Mouse (Mus musculus) ES-Bruce4 (cell line): ENCODE measurements around the gene Rbp4. TPM values are rescaled to one million over a fixed set of nuclear protein-coding genes. Genes with fewer than 3 reads are reported as not detected.

Experiments used
- H3K27ac ChIP-seq: 2 replicates; pipeline ENCODE4 v1.5.1; 2012; ENCODE audit warnings: low read length, inconsistent platforms; ENCODE audit not compliant: insufficient read depth
- H3K27me3 ChIP-seq: 2 replicates; pipeline ENCODE4 v1.6.1; 2012; ENCODE audit warnings: mild to moderate bottlenecking, low read length, inconsistent platforms; ENCODE audit not compliant: control insufficient read depth, poor library complexity, insufficient read depth, severe bottlenecking
- H3K36me3 ChIP-seq: 2 replicates; pipeline ENCODE4 v1.6.1; 2012; ENCODE audit warnings: inconsistent platforms, mild to moderate bottlenecking, low read length, moderate library complexity; ENCODE audit not compliant: control insufficient read depth, poor library complexity, insufficient read depth, severe bottlenecking
- H3K4me1 ChIP-seq: one replicate; pipeline ENCODE4 v1.8.1; 2011; ENCODE audit warnings: low read length; ENCODE audit not compliant: control insufficient read depth, insufficient read depth
- H3K4me3 ChIP-seq: 2 replicates; pipeline ENCODE4 v1.5.1; 2011; ENCODE audit warnings: low read depth, mild to moderate bottlenecking, low read length
- H3K9ac ChIP-seq: 2 replicates; pipeline ENCODE4 v1.6.1; 2012; ENCODE audit warnings: low read depth, mild to moderate bottlenecking, inconsistent platforms; ENCODE audit not compliant: poor library complexity, severe bottlenecking
- H3K9me3 ChIP-seq: replicated peaks from 2 replicates; pipeline ENCODE4 v1.6.1; 2012; ENCODE audit warnings: mild to moderate bottlenecking, low read length, inconsistent platforms; ENCODE audit not compliant: control insufficient read depth, poor library complexity, insufficient read depth, severe bottlenecking
- CTCF ChIP-seq: IDR thresholded peaks from one replicate; pipeline ENCODE4 v1.8.1; 2011; ENCODE audit warnings: low read depth, low read length
- EP300 ChIP-seq: IDR thresholded peaks from 2 replicates; pipeline ENCODE4 v1.6.1; 2011; ENCODE audit warnings: low read depth, low read length; ENCODE audit not compliant: insufficient read depth
- POLR2A ChIP-seq: IDR thresholded peaks from one replicate; pipeline ENCODE4 v1.8.1; 2011; ENCODE audit warnings: low read length; ENCODE audit not compliant: insufficient read depth
- polyA plus RNA-seq: library from polyadenylated mRNA; stranded (reverse); fragments of >200 nt; gene quantifications from 2 replicates; pipeline ENCODE4 v1.2.4, GENCODE M21; 2011; ENCODE audit warnings: low read depth; ENCODE audit not compliant: missing spikeins, insufficient read depth, insufficient read length

The Rbp4 gene
- polyA plus RNA-seq, 1 experiment, result 2.0 TPM

DNA sequence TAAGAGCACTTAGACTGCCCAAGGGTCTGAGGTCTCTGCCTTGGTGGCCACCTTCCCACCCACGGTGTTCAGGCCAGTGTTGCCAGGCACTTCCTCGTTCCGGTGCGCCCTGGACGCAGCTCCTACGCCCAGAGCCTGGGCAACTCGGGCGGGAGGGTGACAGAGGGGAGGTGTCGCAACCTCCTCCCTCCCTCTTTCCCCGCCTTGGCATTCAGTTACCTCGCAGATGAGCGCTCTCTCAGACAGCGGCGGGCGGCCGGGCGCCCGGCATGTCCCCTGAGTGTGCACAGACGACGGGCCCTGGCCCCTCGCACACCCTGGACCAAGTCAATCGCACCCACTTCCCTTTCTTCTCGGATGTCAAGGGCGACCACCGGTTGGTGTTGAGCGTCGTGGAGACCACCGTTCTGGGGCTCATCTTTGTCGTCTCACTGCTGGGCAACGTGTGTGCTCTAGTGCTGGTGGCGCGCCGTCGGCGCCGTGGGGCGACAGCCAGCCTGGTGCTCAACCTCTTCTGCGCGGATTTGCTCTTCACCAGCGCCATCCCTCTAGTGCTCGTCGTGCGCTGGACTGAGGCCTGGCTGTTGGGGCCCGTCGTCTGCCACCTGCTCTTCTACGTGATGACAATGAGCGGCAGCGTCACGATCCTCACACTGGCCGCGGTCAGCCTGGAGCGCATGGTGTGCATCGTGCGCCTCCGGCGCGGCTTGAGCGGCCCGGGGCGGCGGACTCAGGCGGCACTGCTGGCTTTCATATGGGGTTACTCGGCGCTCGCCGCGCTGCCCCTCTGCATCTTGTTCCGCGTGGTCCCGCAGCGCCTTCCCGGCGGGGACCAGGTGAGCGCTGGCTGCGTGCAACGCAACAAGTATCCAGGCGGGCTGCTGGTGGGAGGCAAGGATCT, 28.0 kb downstream of the Rbp4 start, which contains the start of gene Ffar4:
TSS of gene Ffar4 (plus strand) at position 214 of the 901 bp plus-strand sequence.
- Histone ChIP-seq H3K4me1 (peaks cover 3% of the 10 kb centered on the region), H3K27ac (no peak within 1 kb of the TSS), H3K9me3 (no peaks in the 10 kb centered on the region), H3K36me3 (no peaks in the 10 kb centered on the region), H3K9ac (peak within 1 kb of the TSS; percentile 19; the same call in 1 of the 2 replicates), H3K27me3 (peaks cover 7% of the 10 kb centered on the region), H3K4me3 (peak within 1 kb of the TSS; percentile 47)
- TF ChIP-seq POLR2A, result no peak
- no peak for TF ChIP-seq CTCF
- no peak for TF ChIP-seq EP300

- no peak for TF ChIP-seq POLR2A
- peak; percentile 83 for TF ChIP-seq EP300
- Histone ChIP-seq H3K9ac (no peak overlapping the region), H3K27ac (no peak overlapping the region), H3K4me1 (peaks cover 3% of the 10 kb centered on the region), H3K27me3 (peaks cover 7% of the 10 kb centered on the region), H3K4me3 (no peak overlapping the region), H3K36me3 (no peaks in the 10 kb centered on the region), H3K9me3 (no peaks in the 10 kb centered on the region)
These were observed 28.9 kb downstream of the Rbp4 start for GRCm38 (mm10) chr19:38096231-38096630.

DNA sequence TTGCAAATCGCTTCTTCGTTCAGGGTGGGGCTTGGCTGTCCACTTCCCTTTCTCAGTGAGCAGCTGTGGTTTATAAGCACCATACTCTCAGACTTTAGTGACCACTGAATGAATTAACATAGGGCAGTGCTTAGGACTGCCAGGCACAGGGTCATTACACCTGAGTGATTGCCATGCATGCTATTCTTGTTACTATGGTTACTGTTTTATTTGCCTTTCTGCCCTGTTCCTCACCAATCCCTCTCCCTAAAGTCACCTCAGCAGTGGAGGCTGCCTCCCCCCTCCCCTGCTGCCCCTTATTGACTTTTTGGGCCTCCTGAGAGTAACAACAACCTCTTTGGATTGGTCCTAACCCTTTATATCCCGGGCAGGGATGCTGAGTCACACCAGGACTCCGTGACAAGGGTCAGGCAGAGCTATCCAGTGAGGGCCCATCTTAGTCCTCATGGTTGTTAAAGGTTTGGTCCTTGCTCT, 33.5 kb downstream of the Rbp4 start:
- no peak overlapping the region for H3K4me3 ChIP-seq
- peaks cover 3% of the 10 kb centered on the region for H3K4me1 ChIP-seq
- H3K27ac ChIP-seq, result no peak overlapping the region
- H3K9ac ChIP-seq, result no peak overlapping the region
- no peaks in the 10 kb centered on the region for H3K9me3 ChIP-seq
- H3K36me3 ChIP-seq, result no peaks in the 10 kb centered on the region
- no peaks in the 10 kb centered on the region for H3K27me3 ChIP-seq
- no peak for TF ChIP-seq POLR2A
- TF ChIP-seq CTCF, result no peak
- no peak for TF ChIP-seq EP300

GRCm38 (mm10) chr19:38089358-38089757, 35.7 kb downstream of the Rbp4 start:
- Histone ChIP-seq H3K4me1 (no peaks in the 10 kb centered on the region), H3K36me3 (no peaks in the 10 kb centered on the region), H3K4me3 (no peak overlapping the region), H3K27ac (no peak overlapping the region), H3K27me3 (no peaks in the 10 kb centered on the region), H3K9ac (no peak overlapping the region), H3K9me3 (no peaks in the 10 kb centered on the region)
- TF ChIP-seq POLR2A (no peak), EP300 (no peak), CTCF (no peak)

DNA sequence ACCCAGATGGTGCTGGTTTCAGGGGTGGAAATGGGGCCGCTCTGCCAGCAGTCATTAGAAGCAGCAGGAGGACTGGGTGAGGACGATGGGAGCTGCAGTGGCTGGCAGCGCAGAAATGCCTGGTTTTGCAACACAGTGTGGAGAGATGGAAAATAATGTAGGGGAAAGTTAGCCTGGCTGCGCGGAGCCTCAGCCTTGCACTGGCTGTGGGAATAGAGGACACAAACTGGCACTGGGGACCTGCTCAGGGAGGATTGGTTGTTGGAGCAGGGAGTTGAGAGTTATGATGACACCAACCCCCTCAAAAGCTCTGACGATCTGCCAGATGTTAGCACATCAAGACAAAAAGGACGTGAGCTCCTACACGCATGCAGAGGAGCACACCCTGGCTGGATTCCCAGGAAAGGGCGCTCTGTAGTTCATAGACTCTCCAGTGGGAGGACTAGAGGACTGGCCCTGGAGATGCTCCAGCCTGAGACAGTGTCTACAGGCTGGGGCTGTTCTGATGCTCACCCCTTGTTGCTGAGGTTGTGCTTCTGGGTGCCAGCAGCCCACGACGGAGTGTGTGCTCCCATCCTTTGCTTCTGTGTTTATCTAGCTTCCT, 38.0 kb downstream of the Rbp4 start:
- H3K9ac ChIP-seq, result no peak overlapping the region
- no peak for TF ChIP-seq POLR2A
- peak; percentile 27 for TF ChIP-seq CTCF
- no peak for TF ChIP-seq EP300

DNA sequence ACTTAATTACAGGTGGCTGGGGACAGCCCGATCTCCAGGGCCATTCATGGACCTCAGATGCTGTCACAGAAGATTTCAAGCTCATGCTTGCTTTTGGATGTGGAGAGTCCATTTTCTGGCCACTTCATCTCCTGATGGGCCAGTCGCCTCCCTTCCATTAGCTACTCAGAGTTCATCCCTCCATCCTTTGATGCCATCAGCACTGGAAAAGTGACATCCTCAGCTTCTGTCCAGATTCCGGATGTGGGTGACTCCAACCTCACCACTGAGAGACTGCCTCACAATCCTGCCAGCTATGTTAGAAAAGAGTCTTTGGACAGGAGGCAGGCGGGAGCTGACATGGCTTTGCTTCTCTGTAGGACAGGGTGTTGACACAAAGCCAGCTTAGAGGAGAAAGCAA, 39.2 kb downstream of the Rbp4 start:
- H3K27ac ChIP-seq, result no peak overlapping the region
- H3K27me3 ChIP-seq, result no peaks in the 10 kb centered on the region
- H3K4me3 ChIP-seq, result no peak overlapping the region
- H3K36me3 ChIP-seq, result no peaks in the 10 kb centered on the region
- H3K9me3 ChIP-seq, result no peaks in the 10 kb centered on the region
- H3K4me1 ChIP-seq, result no peaks in the 10 kb centered on the region
- H3K9ac ChIP-seq, result no peak overlapping the region
- no peak for TF ChIP-seq EP300
- no peak for TF ChIP-seq POLR2A
- no peak for TF ChIP-seq CTCF

More for the DNA sequence above, 38.0 kb downstream of the Rbp4 start:
- no peak overlapping the region for H3K27ac ChIP-seq
- no peaks in the 10 kb centered on the region for H3K9me3 ChIP-seq
- no peaks in the 10 kb centered on the region for H3K36me3 ChIP-seq
- H3K27me3 ChIP-seq, result no peaks in the 10 kb centered on the region
- no peaks in the 10 kb centered on the region for H3K4me1 ChIP-seq
- no peak overlapping the region for H3K4me3 ChIP-seq
